Mouse (Mus musculus): Measurements from ENCODE around the gene Rpl37a.

Rpl37a gene

GRCm38 (mm10) chr1:72710753-72711653, at the start of gene Rpl37a:
Rpl37a (plus strand) TSS chr1:72711290.
- no peak for TF ChIP-seq GATA4 (IDR thresholded peaks at IDR 0.05; ENCODE audit: insufficient replicate concordance, low read length)

GRCm38 (mm10) chr1:72673070-72673469, 38.0 kb upstream of the Rpl37a start:
- no peak for TF ChIP-seq GATA4 (IDR thresholded peaks at IDR 0.05; ENCODE audit: insufficient replicate concordance, low read length)

- no peak for TF ChIP-seq GATA4 (IDR thresholded peaks at IDR 0.05; ENCODE audit: insufficient replicate concordance, low read length)
These were observed 14.8 kb upstream of the Rpl37a start for GRCm38 (mm10) chr1:72696256-72696655.

- TF ChIP-seq GATA4 (IDR thresholded peaks at IDR 0.05; ENCODE audit: insufficient replicate concordance, low read length): no peak
These were observed 12.4 kb upstream of the Rpl37a start for GRCm38 (mm10) chr1:72698651-72699050.

GRCm38 (mm10) chr1:72700479-72700878, 10.6 kb upstream of the Rpl37a start, which contains the start of gene Ankar:
Ankar (minus strand) TSS chr1:72700579.
- TF ChIP-seq GATA4 (IDR thresholded peaks at IDR 0.05; ENCODE audit: insufficient replicate concordance, low read length): no peak

GRCm38 (mm10) chr1:72707525-72707924, 3.6 kb upstream of the Rpl37a start:
- TF ChIP-seq GATA4 (IDR thresholded peaks at IDR 0.05; ENCODE audit: insufficient replicate concordance, low read length): no peak

- no peak for TF ChIP-seq GATA4 (IDR thresholded peaks at IDR 0.05; ENCODE audit: insufficient replicate concordance, low read length)
These were observed 594 bp downstream of the Rpl37a start for GRCm38 (mm10) chr1:72711684-72712083.

- no peak for TF ChIP-seq GATA4 (IDR thresholded peaks at IDR 0.05; ENCODE audit: insufficient replicate concordance, low read length)
These were observed 3.5 kb downstream of the Rpl37a start for GRCm38 (mm10) chr1:72714547-72714946.

GRCm38 (mm10) chr1:72715065-72715464, 4.0 kb downstream of the Rpl37a start:
- no peak for TF ChIP-seq GATA4 (IDR thresholded peaks at IDR 0.05; ENCODE audit: insufficient replicate concordance, low read length)

- no peak for TF ChIP-seq GATA4 (IDR thresholded peaks at IDR 0.05; ENCODE audit: insufficient replicate concordance, low read length)
These were observed 4.7 kb downstream of the Rpl37a start for GRCm38 (mm10) chr1:72715593-72716361.

GRCm38 (mm10) chr1:72716421-72716820, 5.3 kb downstream of the Rpl37a start:
- no peak for TF ChIP-seq GATA4 (IDR thresholded peaks at IDR 0.05; ENCODE audit: insufficient replicate concordance, low read length)

GRCm38 (mm10) chr1:72716926-72717325, 5.8 kb downstream of the Rpl37a start:
- no peak for TF ChIP-seq GATA4 (IDR thresholded peaks at IDR 0.05; ENCODE audit: insufficient replicate concordance, low read length)

- TF ChIP-seq GATA4 (IDR thresholded peaks at IDR 0.05; ENCODE audit: insufficient replicate concordance, low read length): no peak
These were observed 6.5 kb downstream of the Rpl37a start for GRCm38 (mm10) chr1:72717540-72717939.

GRCm38 (mm10) chr1:72718846-72719245, 7.8 kb downstream of the Rpl37a start:
- TF ChIP-seq GATA4 (IDR thresholded peaks at IDR 0.05; ENCODE audit: insufficient replicate concordance, low read length): no peak

GRCm38 (mm10) chr1:72720115-72720725, 9.1 kb downstream of the Rpl37a start:
- TF ChIP-seq GATA4 (IDR thresholded peaks at IDR 0.05; ENCODE audit: insufficient replicate concordance, low read length): no peak

All from liver, adult (tissue).